Mouse (Mus musculus) ES-Bruce4 (cell line): ENCODE measurements around the gene Il9r.

Experiments
- CTCF ChIP-seq: IDR thresholded peaks from one replicate; pipeline ENCODE4 v1.8.1; 2011; ENCODE audit warnings: low read depth, low read length
- POLR2A ChIP-seq: IDR thresholded peaks from one replicate; pipeline ENCODE4 v1.8.1; 2011; ENCODE audit warnings: low read length; ENCODE audit not compliant: insufficient read depth

- TF ChIP-seq CTCF: no peak
- no peak for TF ChIP-seq POLR2A
Measured at GRCm38 (mm10) chr11:32221225-32221950, 21.3 kb upstream of the Il9r start.
